Mouse (Mus musculus) left cerebral cortex, postnatal 36 days (tissue): ENCODE results near the gene Usp24. TPM values are rescaled to one million over a fixed set of nuclear protein-coding genes. Genes with fewer than 3 reads are reported as not detected.
A peak's percentile ranks its signal among the peaks of the same experiment; 100 is the strongest.
"Not testable (repeated sequence)": the region's sequence is repeated elsewhere in the genome, so short reads cannot be mapped to it uniquely, and the experiment has no call there.

ENCODE experiments used
- DNase-seq, 2 experiments: peaks; one replicate each; pipeline ENCODE4 v3.0.0; 2021 to 2022; ENCODE audit warnings: low spot score in 2 of 2, mixed read lengths in 1 of 2
- intact Hi-C: fragments of 180-260 bp; cut with DNase I; formaldehyde crosslinking; loops from one replicate; pipeline ENCODE4 v1.15.1; 2025
- total RNA-seq, 2 experiments: library from RNA; stranded (reverse); gene quantifications; 2 replicates each; pipeline ENCODE4 v1.2.3; 2021

Gene Usp24
- total RNA-seq, 2 experiments from 2014 or later: 37.4 to 42.1 TPM

GRCm38 (mm10) chr4:106317179-106318055 is 1.4 kb downstream of the Usp24 start:
- intact Hi-C loops: loop anchor here (2.0 kb wide), 1 partner anchor 89 kb away; no protein-coding TSS in a partner anchor
- peak; percentile 18 to 32 for DNase-seq

DNA sequence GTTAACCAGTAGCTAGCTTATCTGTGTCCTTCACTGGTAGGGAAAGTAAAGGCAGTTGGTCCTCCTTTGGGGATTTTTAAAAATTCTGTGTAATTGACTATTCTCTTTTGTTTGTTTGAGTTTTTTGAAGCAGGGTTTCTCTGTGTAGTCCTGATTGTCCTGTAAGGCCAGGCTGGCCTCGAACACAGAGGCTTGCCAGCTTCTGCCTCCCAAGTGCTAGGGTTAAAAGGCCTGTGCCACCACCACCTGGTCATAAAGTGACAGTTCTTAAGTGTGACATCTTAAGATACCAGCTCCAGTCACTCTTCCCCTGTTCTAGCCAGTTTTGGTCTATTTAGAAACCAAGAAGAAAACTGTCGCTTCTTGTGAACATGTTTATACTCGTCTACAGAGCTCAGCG is 2.2 kb downstream of the Usp24 start:
- no peak for DNase-seq
- intact Hi-C loops: no loop called here

- DNase-seq: no peak
- intact Hi-C loops: no loop called here
Measured at GRCm38 (mm10) chr4:106318976-106319375, 3.0 kb downstream of the Usp24 start.

- intact Hi-C loops: no loop called here
Measured at GRCm38 (mm10) chr4:106322846-106323245, 6.8 kb downstream of the Usp24 start.

DNA sequence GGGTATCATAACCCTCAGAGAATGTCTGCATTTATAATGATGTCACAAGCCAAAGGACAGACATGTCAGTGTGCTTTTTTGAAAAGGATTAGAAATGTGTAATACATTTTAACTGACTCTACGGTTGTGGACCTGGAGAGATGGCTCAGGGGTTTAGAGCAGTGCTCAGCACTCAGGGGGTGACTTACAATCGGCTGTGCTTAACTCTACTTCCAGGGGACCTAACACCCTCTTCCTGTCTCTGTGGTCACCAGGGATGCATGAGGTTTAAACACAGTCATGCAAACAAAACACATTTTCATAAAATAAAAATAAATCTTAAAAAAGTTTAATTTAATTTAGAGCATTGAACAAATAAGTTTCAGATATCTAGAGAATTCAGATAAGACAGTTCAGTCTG is 7.3 kb downstream of the Usp24 start:
- no peak for DNase-seq
- intact Hi-C loops: no loop called here

More at GRCm38 (mm10) chr4:106322846-106323245, 6.8 kb downstream of the Usp24 start:
- DNase-seq: no peak

DNA sequence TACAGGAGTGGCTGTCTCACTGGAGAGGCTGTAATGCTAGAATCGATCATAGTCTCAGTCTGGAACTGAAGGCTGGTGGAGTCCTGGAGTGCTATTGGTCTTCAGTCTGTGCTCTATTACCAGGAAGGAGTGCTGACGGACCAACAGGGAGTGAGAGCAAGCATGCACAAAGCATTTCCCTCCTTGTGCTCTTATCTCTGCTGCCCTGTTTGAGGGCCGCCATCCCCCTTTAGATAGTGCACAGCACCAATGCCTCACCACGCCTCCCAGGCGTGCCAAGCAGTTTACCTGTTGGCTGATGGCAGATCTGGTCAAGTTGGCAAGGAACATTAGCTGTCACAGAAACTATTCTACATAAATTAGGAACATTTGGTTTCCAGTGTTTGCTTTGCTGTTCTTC is 11.4 kb downstream of the Usp24 start:
- intact Hi-C loops: no loop called here

GRCm38 (mm10) chr4:106328704-106329103 is 12.7 kb downstream of the Usp24 start:
- intact Hi-C loops: no loop called here
- DNase-seq: no peak

More for the DNA sequence above, 11.4 kb downstream of the Usp24 start:
- no peak for DNase-seq

- intact Hi-C loops, DNase-seq: not testable (repeated sequence)
Measured at GRCm38 (mm10) chr4:106329171-106329570, 13.2 kb downstream of the Usp24 start.

GRCm38 (mm10) chr4:106330371-106330819 is 14.4 kb downstream of the Usp24 start:
- DNase-seq: no peak
- intact Hi-C loops: no loop called here

DNA sequence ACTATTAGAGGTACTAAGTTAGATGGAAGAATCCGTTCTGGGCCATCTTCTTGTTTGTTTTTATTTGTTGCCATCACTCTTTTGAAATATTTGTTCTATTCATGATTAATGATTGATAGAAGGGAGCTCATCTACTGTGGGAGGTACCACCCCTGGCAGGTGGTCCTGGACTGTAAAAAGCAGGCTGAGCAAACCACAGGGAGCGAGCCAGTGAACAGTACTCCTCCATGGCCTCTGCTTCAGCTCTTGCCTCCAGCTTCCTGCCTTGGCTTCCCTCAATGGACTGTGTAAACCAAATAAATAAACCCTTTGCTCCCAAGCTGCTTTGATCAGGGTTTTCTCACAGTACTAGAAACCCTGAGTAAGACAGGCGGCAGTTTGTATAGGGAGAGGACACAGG is 17.1 kb downstream of the Usp24 start:
- intact Hi-C loops: no loop called here
- no peak for DNase-seq

DNA sequence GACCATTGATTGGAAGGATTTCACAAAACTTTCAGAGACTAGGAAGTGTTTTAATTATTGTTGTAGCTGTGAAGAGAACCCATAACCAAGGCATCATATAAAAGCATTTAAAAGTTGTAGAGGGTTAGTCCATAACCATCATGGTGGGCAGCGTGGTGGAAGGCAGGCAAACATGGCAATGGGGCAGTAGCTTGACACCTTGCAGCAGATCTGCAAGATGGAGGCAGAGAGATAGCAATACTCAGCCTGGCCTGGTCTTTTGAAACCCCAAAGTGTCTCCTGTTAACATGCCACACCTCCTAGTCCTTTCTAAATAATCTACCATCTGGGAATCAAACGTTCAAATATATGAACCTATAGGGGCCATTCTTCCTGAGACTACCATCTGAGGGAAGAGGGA is 17.6 kb downstream of the Usp24 start:
- DNase-seq: no peak
- intact Hi-C loops: no loop called here

DNA sequence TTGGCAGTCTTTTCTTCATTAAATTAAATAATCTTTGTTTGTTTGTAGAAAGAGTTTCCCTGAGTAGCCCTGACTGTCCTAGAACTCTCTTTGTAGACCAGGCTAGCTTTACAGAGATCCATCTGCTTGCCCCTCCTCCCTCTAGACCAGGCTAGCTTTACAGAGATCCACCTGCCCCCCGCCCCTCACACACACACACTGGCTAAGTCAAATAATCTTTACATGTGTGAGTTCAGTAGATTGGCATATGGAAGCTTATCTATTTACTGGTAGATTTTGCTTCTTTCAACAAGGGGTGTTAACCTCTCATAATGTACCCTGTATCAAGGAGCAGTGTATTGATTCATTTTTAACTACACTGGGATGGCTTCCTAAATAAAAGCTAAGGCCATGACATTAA is 19.8 kb downstream of the Usp24 start:
- intact Hi-C loops: no loop called here
- DNase-seq: no peak

DNA sequence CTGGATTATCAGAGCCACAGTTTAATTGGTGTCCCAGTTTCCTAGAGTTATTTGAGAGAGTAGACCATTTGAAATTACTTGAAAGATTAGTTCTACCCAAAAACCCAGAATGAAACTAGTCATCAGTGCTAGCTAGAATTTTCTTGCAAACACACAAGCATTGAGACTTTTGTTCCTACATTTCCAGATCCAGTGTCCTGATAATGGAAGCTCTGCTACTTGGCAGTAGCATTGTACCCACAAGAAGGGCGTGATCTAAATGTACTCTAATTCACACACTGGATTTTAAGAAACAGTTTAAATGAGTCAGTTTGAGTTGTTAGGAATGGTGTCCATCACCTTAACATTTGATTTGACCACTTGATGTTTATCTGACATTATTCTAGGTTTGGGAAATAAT is 31.7 kb downstream of the Usp24 start:
- DNase-seq: no peak
- intact Hi-C loops: no loop called here

GRCm38 (mm10) chr4:106355025-106355424 is 39.0 kb downstream of the Usp24 start:
- not testable (repeated sequence) for DNase-seq

GRCm38 (mm10) chr4:106370013-106370412 is 54.0 kb downstream of the Usp24 start:
- no peak for DNase-seq
- intact Hi-C loops: no loop called here

More at GRCm38 (mm10) chr4:106355025-106355424, 39.0 kb downstream of the Usp24 start:
- intact Hi-C loops: not testable (repeated sequence)

DNA sequence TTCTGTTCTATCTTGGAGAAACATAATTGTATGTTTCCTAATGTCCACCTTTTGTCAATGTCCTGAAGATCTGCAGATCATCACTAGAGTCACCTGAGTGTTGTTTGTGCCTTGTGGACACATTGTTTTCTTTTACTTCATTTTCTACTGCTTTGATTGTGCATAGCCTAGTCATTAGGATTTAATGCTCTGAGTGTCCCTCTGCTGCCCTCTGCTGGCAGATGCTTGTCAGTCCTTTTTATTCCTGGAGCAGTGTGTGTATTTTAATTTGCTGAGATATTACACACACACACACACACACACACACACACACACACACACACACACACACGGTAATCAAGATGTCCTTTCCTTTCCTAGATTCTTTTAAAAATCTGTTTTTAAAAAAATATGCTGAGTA is 59.8 kb downstream of the Usp24 start:
- intact Hi-C loops: loop anchor here (1.0 to 5.0 kb wide), 2 partner anchors 148 to 1224 kb away; no protein-coding TSS in a partner anchor
- peak; percentile 70 to 83 for DNase-seq

GRCm38 (mm10) chr4:106378839-106379572 is 63.0 kb downstream of the Usp24 start:
- intact Hi-C loops: loop anchor here (5.0 kb wide), 1 partner anchor 1227 kb away; no protein-coding TSS in a partner anchor
- no peak for DNase-seq

DNA sequence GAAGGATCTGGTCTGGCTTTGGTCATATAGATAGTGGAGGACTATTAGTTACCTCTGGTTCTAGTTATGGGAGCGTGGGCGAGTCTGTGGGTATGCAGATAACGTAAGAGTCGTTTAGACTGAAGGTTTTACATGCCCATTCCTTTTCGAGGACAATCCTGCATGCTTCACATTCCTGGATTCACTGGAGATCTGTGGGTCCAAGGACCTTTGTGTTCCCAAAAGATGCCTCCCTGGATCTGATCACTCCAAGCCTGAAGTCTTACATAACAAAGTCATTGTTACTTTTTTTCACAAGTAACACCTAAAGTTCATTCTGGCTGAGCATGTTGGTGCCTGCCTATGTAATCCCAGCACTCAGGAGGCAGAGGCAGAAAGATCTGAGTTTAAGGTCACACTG is 65.1 kb downstream of the Usp24 start:
- intact Hi-C loops: no loop called here
- DNase-seq: no peak

- DNase-seq: no peak
- intact Hi-C loops: no loop called here
Measured at GRCm38 (mm10) chr4:106389908-106390307, 73.9 kb downstream of the Usp24 start.

- DNase-seq: no peak
- intact Hi-C loops: no loop called here
Measured at GRCm38 (mm10) chr4:106409621-106410020, 93.6 kb downstream of the Usp24 start.
